Mouse (Mus musculus): ENCODE measurements at regions not wholly inside any gene's neighbourhood (a gene's known extent, or its start where the extent isn't known, plus 50 kb on each side); places are given as distances from the start of the nearest gene placed in this dataset.

- no peaks in the 10 kb centered on the region for H3K4me1 ChIP-seq (replicated peaks; ENCODE audit: control insufficient read depth in 2 of 2, insufficient read depth in 2 of 2, low read length in 1 of 2)
- H3K36me3 ChIP-seq (replicated peaks; ENCODE audit: control insufficient read depth, insufficient read depth, low read depth) = no peaks in the 10 kb centered on the region
- no peaks in the 10 kb centered on the region for H3K27me3 ChIP-seq (ENCODE audit: control insufficient read depth, insufficient read depth, low read length)
- no peak overlapping the region for H3K27ac ChIP-seq
- no peak for DNase-seq (ENCODE audit: low read depth in 3 of 3, low spot score in 3 of 3)
- H3K9ac ChIP-seq (replicated peaks) = no peak overlapping the region
- TF ChIP-seq EP300 (IDR thresholded peaks at IDR 0.05; ENCODE audit: low read depth) (no peak), CTCF (IDR thresholded peaks at IDR 0.05; ENCODE audit: low read depth) (no peak)
- 66% methylated on average over 8 of the region's 8 CpGs for whole genome bisulfite sequencing (ENCODE audit: insufficient replicate concordance)
- H3K9me3 ChIP-seq (ENCODE audit: control insufficient read depth, low read length) = no peaks in the 10 kb centered on the region
- no peak overlapping the region for H3K4me3 ChIP-seq (ENCODE audit: insufficient read depth in 1 of 2, low read depth in 2 of 2, low read length in 2 of 2)
- H3K4me2 ChIP-seq (ENCODE audit: low read depth) = no peak overlapping the region
- ATAC-seq (ENCODE audit: insufficient read depth) = no peak
These were observed 144.3 kb downstream of the Gm11011 start for GRCm38 (mm10) chr2:169443271-169443670.

GRCm38 (mm10) chr2:169431516-169431915 lies 156.0 kb downstream of the Gm11011 start:
- Histone ChIP-seq H3K4me3 (ENCODE audit: insufficient read depth in 1 of 2, low read depth in 2 of 2, low read length in 2 of 2) (no peak overlapping the region), H3K9ac (replicated peaks) (no peak overlapping the region), H3K27ac (no peak overlapping the region), H3K36me3 (replicated peaks; ENCODE audit: control insufficient read depth, insufficient read depth, low read depth) (no peaks in the 10 kb centered on the region), H3K4me2 (ENCODE audit: low read depth) (no peak overlapping the region), H3K4me1 (replicated peaks; ENCODE audit: control insufficient read depth in 2 of 2, insufficient read depth in 2 of 2, low read length in 1 of 2) (no peaks in the 10 kb centered on the region), H3K9me3 (ENCODE audit: control insufficient read depth, low read length) (no peaks in the 10 kb centered on the region), H3K27me3 (ENCODE audit: control insufficient read depth, insufficient read depth, low read length) (no peaks in the 10 kb centered on the region)
- no peak for ATAC-seq (ENCODE audit: insufficient read depth)
- TF ChIP-seq EP300 (IDR thresholded peaks at IDR 0.05; ENCODE audit: low read depth) (no peak), CTCF (IDR thresholded peaks at IDR 0.05; ENCODE audit: low read depth) (no peak)
- no peak for DNase-seq (ENCODE audit: low read depth in 3 of 3, low spot score in 3 of 3)
- 72% methylated on average over 8 of the region's 8 CpGs for WGBS (ENCODE audit: insufficient replicate concordance)

GRCm38 (mm10) chr2:169429411-169429810 lies 158.1 kb downstream of the Gm11011 start:
- no peaks in the 10 kb centered on the region for H3K4me1 ChIP-seq (replicated peaks; ENCODE audit: control insufficient read depth in 2 of 2, insufficient read depth in 2 of 2, low read length in 1 of 2)
- H3K4me3 ChIP-seq (ENCODE audit: insufficient read depth in 1 of 2, low read depth in 2 of 2, low read length in 2 of 2) = no peak overlapping the region
- H3K36me3 ChIP-seq (replicated peaks; ENCODE audit: control insufficient read depth, insufficient read depth, low read depth) = no peaks in the 10 kb centered on the region
- no peak overlapping the region for H3K9ac ChIP-seq (replicated peaks)
- no peak for TF ChIP-seq EP300 (IDR thresholded peaks at IDR 0.05; ENCODE audit: low read depth)
- TF ChIP-seq CTCF (IDR thresholded peaks at IDR 0.05; ENCODE audit: low read depth) = no peak
- H3K27ac ChIP-seq = no peak overlapping the region
- whole genome bisulfite sequencing (ENCODE audit: insufficient replicate concordance) = 70% methylated on average over 7 of the region's 7 CpGs
- H3K4me2 ChIP-seq (ENCODE audit: low read depth) = no peak overlapping the region
- no peak for DNase-seq (ENCODE audit: low read depth in 3 of 3, low spot score in 3 of 3)
- no peaks in the 10 kb centered on the region for H3K9me3 ChIP-seq (ENCODE audit: control insufficient read depth, low read length)
- no peak for ATAC-seq (ENCODE audit: insufficient read depth)
- no peaks in the 10 kb centered on the region for H3K27me3 ChIP-seq (ENCODE audit: control insufficient read depth, insufficient read depth, low read length)

- no peak for DNase-seq (ENCODE audit: low read depth in 3 of 3, low spot score in 3 of 3)
- 64% methylated on average over 12 of the region's 12 CpGs for WGBS (ENCODE audit: insufficient replicate concordance)
- Histone ChIP-seq H3K9ac (replicated peaks) (no peak overlapping the region), H3K27me3 (ENCODE audit: control insufficient read depth, insufficient read depth, low read length) (no peaks in the 10 kb centered on the region), H3K9me3 (ENCODE audit: control insufficient read depth, low read length) (no peaks in the 10 kb centered on the region), H3K36me3 (replicated peaks; ENCODE audit: control insufficient read depth, insufficient read depth, low read depth) (no peaks in the 10 kb centered on the region), H3K4me2 (ENCODE audit: low read depth) (no peak overlapping the region), H3K4me1 (replicated peaks; ENCODE audit: control insufficient read depth in 2 of 2, insufficient read depth in 2 of 2, low read length in 1 of 2) (no peaks in the 10 kb centered on the region), H3K4me3 (ENCODE audit: insufficient read depth in 1 of 2, low read depth in 2 of 2, low read length in 2 of 2) (no peak overlapping the region), H3K27ac (no peak overlapping the region)
- ATAC-seq (ENCODE audit: insufficient read depth) = no peak
- TF ChIP-seq CTCF (IDR thresholded peaks at IDR 0.05; ENCODE audit: low read depth) = no peak
- TF ChIP-seq EP300 (IDR thresholded peaks at IDR 0.05; ENCODE audit: low read depth) = no peak
These were observed 163.2 kb downstream of the Gm11011 start for GRCm38 (mm10) chr2:169424166-169424920.

- ATAC-seq (ENCODE audit: insufficient read depth) (no peak), DNase-seq (ENCODE audit: low read depth in 3 of 3, low spot score in 3 of 3) (no peak)
- no peaks in the 10 kb centered on the region; the same call in 1 of the 2 replicates for H3K9me3 ChIP-seq (ENCODE audit: control insufficient read depth, low read length)
- H3K36me3 ChIP-seq (replicated peaks; ENCODE audit: control insufficient read depth, insufficient read depth, low read depth) = no peaks in the 10 kb centered on the region
- H3K27ac ChIP-seq = no peak overlapping the region
- no peak overlapping the region for H3K4me3 ChIP-seq (ENCODE audit: insufficient read depth in 1 of 2, low read depth in 2 of 2, low read length in 2 of 2)
- TF ChIP-seq CTCF (IDR thresholded peaks at IDR 0.05; ENCODE audit: low read depth) = no peak
- H3K9ac ChIP-seq (replicated peaks) = no peak overlapping the region
- no peak overlapping the region for H3K4me2 ChIP-seq (ENCODE audit: low read depth)
- no peaks in the 10 kb centered on the region for H3K4me1 ChIP-seq (replicated peaks; ENCODE audit: control insufficient read depth in 2 of 2, insufficient read depth in 2 of 2, low read length in 1 of 2)
- no peaks in the 10 kb centered on the region for H3K27me3 ChIP-seq (ENCODE audit: control insufficient read depth, insufficient read depth, low read length)
- WGBS (ENCODE audit: insufficient replicate concordance) = 51% methylated on average over 6 of the region's 6 CpGs
These were observed 175.2 kb downstream of the Gm11011 start for GRCm38 (mm10) chr2:169412361-169412760.
